Mouse (Mus musculus) right cerebral cortex, adult 2 months (tissue): ENCODE results near the gene Ift52.
"Not testable (repeated sequence)": the region's sequence is repeated elsewhere in the genome, so short reads cannot be mapped to it uniquely, and the experiment has no call there.

Experiments
- DNase-seq, 2 experiments: peaks; one replicate each; pipeline ENCODE4 v3.0.0; 2021 to 2022; ENCODE audit warnings: low spot score in 2 of 2

Gene Ift52

DNA sequence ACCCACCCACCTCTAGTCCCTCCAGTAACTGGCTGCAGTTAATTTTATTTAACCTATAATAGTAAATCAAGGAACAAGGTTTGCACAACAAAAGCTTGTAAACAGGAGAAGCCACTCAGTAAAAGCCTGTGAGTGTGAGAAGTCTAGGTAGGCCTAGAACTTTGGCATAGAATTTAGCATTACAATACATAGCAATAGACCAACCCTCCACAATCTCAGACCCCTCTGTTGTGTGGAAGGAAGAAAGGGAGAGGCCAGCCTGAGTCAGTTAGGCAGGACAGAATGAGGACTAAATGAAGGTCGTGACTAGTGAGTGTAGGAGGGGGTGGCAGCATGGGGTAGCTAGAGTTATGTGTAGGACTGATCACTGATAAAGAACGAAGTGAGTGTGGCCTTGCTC, 14.6 kb downstream of the Ift52 start:
- no peak for DNase-seq

DNA sequence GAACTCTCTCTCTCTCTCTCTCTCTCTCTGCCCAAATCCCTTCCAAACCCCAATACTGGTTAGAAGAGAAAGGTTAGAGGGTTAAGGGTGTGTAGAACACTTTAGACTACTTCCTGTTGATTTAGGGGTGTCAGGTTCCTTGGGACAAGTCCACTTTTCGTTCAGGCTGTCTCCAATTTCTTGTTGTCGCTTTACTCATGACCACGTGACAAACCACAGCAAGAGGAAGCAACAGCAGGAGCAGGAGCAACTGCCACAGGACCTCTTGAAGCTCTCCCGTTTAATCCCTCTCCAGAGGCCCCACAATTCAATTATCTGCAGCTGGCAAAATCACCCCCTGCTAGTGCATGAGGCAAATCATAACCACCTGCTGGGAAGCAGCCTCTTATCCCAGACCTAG, 15.5 kb downstream of the Ift52 start:
- DNase-seq = no peak

DNA sequence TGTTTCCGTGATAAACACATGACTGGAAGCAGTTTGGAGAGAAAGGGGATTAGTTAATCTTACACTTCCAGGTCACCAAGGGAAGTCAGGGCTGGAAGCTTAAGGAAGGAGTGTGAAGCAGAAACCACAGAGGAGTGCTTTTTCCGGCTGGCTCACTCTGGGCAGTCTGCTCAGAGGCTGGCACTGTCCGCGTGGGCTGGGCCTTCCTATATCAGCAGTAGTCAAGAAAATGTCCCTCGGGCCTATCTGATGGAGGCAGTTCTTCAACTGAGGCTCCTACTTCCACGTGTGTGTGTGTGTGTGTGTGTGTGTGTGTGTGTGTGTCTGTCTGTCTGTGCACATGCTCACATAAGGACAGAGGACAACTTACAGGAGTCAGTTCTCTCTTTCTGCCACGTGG, 22.8 kb downstream of the Ift52 start:
- DNase-seq = no peak

DNA sequence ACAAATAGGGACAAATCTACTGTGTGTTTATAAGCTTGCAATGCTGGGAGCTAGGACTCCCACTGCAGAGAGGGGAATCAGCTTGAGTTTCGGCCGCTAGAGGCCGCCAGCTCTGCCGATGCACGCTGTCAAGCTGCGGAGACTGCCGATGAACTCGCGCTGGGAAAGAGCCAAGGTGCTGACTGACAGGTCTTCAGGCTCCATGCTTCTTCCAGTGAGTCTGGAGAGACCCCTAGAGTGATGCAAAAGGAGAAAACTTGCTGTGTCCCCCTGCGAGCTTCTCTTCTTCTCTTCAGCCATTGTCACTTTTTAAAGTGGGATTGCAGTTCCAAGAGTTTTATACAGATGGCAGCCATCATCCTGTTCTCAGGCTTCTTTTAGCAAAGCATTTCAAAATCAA, 31.0 kb downstream of the Ift52 start:
- peak; percentile 72 to 86 for DNase-seq

DNA sequence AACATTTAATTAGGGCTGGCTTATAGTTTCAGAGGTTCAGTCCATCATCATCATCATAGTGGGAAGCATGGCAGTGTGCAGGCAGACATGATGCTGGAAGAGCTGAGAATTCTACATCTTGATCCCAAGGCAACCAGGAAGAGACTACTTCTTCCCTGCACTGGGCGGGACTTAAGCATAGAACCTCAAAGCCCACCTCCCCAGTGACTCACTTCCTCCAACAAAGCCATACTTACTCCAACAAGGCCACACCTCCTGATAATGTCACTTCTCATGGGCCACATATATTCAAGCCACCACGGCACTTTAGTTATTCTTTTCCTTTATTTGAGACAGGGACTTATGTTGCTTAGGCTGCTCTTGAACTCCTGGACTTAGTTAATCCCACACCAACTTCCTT, 32.0 kb downstream of the Ift52 start:
- DNase-seq = no peak

DNA sequence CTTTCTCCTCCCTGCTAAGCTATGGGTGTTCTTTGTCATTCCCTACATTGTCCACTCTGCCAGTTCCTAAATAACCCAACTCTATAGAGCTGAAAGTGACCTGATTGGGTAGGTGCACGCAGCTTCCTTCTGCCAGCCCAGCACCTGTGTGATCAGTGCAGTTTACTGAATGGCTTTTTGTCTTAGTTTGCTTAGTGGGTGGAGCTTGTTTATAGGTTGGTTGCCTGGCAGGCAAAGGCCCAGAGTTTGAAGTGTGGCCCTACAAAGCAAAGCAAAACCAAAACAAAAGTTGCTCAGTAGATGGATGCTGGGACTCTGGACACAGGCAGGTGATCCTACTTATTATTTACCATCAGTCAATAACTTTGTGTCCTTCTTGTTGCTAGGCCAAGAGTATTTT, 34.5 kb downstream of the Ift52 start:
- no peak for DNase-seq

DNA sequence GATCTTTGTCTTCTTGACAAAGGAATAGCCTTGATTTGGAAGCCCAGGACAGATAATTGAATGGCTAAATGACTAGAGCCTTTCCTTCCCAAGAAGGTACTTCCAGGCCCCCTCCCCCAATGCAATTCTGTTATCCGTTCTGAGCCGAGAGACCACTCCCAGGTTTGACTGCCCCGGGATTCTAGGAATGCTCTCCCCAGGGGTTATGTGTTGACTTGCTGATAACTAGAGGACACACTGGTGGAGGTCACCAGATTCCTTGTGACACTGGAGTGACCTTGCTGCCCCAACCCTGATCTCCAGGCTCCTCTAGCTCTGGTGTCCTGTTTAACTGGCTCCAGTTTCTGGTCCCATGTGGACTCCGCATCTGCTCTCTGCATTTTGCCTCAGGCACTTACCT, 34.9 kb downstream of the Ift52 start:
- DNase-seq = no peak

DNA sequence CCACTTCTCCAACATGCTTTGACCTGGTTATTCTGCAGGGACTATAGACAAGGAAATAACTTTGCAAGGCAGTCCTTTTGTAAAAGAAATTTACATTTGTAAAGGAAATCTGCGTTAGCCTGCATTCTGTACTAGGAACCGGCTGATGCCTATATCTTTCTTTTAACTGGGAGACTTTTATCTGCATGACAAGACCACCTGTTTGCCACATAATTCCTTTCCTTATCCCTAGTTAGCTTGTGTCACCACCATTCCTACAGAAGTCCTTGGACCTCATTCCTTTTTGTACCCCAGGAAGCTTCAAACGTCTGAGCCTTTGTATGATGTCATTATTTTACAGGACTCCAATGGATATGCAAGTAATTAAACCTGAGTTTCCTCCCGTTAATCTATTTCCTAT, 35.7 kb downstream of the Ift52 start:
- no peak for DNase-seq

DNA sequence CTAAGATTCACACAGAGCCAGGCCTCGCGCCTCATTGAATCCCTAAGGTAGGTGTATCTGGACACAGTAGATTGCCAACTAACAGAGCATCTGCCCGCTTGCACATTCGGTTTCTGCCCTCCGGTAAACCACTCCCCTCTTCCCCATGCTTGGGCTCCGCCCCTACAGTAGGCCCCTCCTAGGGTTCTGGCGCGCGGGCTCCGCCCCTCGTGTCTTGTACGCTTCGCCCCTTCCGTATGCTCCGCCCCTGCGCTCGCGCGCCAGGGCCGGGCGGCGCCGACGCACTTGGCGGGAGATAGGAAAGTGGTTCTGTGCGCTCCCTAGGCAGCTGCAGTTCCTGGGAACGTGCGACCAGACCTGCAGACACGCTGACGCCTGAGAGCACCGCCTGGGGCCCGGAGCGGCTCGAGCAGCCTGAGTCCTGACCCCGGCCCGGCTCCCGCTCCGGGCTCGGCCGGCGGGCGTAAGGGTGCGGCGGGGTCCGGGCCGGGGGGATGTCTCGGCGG, 37.2 kb downstream of the Ift52 start, which contains the start of gene Mybl2:
Gene Mybl2, plus strand, starts transcription at position 353 of the 506 bp plus-strand sequence.
- DNase-seq = peak; percentile 74 to 79

DNA sequence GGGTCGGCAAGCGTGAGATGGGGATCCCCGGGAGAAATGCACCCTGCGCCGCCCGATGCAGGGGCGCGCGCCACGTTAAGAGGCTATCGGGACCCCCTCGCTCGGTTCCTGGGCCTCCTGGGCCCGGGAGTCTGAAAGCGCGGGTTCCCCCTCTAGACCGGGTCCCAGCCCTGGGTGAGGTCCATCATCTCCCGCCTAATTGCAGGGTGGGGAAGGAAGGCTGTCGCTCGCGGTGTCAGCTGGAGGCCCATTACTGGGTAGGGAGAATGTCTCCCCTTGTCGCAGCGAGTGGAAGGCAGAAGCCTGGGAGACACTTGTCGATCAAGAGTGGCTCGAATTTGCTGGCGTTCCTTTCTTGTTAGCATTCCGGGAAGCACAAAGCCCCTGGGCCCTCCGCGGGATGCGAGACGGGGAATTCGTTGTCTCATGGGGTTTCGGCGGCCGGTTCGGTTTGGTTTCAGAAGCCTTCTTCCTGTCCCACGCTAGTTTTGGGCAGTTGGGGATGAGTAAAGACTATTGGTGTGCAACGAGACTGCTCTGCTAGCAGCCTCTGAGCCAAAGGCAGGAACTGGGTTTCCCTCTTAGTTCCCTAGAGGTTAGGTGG, 37.8 kb downstream of the Ift52 start:
- no peak for DNase-seq

DNA sequence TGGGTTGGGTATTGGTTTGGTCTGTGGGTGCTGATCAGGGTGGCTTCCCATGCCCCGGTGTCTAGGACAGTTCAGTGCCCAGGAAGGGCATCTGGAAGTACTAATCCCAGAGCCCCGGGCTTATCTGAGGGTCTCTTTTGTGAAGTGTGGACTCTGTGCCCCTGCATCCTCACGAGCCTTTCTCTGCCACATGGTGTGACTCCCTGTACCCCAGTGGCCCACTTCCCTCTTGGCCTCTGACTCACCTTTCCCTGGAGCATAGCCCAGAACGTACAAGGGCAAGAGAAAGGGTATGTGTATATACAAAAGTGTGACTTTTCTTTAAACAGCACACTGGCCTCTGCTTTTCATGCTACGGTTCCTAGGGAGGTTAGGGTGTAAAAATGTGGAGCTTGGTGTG, 38.6 kb downstream of the Ift52 start:
- DNase-seq = no peak

DNA sequence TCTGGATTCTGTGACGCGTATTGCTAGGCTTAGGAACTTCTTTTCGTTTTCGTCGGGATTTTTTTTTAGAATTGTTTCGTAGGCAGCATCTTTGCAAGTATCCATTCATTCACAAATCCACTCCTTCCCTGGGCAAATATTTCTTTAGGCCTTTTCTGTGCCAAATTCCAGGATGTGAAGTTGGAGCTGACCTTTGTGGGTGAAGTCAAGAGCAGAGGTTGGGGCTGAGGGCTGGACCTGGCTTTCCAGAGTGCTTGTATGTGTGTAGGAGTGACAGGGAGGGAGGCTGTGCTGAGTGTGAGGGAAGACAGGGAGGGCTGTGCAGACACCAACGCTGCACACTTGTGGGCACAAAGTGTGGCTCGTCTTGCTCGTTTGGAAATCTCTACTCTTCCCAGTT, 39.4 kb downstream of the Ift52 start:
- no peak for DNase-seq

DNA sequence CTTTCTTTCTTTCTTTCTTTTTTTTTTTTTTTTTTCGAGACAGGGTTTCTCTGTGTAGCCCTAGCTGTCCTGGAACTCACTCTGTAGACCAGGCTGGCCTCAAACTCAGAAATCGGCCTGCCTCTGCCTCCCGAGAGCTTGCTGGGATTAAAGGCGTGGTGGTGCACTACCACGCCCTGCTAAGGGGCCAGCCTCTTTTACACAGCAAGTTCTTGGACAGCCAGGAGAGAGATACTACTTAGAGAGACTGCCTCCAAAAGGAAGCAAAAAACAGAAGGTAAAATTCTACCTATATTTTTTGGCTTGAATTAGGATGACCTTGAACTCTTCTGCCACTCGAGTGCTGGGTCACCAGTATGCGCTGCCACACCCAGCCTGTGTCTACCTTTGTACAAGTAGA, 41.8 kb downstream of the Ift52 start:
- DNase-seq = not testable (repeated sequence)

DNA sequence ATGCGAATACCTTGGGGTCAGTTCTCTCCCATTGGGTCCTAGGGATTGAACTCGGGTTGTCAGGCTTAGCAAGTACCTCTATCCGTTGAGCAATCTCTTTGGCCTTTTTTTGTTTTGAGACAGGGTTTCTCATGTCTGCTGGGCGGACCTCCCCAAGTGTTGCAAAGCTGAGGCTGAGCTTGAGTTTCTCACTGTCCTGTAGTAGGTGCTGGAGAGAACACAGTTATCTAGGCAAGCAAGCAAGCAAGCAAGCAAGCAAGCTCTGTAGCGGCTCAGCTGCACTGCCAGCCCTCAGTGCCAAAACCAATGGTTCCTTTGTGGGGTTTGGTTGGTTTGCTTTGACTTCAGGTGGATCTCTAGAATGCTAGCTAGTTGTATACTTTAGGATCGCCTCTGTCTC, 43.5 kb downstream of the Ift52 start:
- DNase-seq = no peak

DNA sequence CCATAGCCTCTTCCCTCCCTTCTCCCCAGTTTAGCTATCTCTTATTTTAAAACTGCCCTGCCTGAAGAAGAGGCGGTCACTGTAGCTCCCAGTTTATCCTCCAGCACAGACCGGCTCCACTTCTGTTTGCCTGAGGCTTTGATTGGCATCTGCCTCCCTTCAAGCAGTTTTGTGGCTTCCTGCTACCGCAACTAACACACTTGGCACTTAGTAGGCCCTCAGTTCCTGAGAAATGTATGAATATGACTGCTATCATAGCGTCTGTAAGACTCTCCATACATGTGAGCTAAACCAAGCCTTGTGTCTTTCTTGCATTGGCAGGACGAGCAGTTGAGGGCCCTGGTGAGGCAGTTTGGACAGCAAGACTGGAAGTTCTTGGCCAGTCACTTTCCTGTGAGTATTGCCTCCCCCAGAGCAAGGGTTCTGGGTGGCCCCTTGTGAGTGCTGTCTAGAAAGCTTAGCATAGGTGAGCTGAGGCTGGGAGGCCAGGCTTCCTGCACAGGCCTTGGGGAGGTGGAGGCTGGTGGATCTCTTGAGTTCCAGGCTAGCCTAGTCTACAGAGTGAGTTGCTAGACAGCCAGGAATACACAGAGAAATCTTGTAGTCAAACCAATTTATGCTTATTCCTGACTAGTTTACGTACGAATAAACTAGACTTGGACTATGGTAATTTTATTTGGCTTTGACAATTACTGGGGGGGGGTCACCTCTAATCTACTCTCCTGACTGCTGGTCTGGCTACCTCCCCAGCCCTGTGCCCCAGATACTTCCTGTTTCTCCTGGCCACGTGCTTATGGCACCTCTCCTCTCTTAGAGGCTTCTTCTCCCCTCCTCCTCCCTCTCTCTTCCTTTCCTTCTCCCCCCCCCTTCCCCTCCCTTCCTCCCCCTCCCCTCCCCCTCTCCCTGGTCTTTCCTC, 44.3 kb downstream of the Ift52 start:
- DNase-seq = no peak

DNA sequence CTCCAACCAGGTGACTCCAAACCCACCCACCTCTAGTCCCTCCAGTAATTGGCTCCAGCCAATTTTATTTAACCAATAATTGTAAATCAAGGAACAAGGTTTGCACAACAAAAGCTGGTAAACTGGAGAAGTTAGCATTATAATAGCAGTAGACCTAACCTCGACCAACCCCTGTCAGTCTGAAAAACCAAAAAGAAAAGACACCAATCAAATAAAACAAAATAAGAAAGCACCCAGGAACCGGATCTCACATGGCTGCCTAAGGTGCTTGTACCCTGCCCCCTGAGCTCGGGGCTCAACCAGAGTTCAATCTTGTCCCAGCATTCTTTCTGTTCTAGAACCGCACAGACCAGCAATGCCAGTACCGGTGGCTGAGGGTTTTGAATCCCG, 45.0 kb downstream of the Ift52 start:
- DNase-seq = no peak

DNA sequence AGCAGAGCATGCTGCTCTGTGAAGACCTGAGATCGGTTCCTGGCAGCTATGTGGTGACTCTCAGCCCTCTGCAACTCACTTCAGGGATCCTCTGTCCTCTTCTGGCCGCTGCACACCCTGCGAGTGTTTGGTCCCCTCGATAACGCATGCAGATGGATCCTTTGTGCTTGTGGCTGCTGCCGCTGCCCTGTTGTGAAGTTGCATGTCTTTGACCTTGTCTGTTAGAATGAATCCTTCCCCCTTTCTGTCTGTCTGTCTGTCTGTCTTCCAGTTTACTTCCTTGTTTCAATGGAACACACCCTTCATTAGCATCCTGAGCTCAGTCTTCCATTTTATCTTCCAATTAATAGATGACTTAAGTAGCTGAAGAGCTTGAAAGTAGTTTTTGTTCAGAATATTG, 49.2 kb downstream of the Ift52 start:
- DNase-seq = no peak

DNA sequence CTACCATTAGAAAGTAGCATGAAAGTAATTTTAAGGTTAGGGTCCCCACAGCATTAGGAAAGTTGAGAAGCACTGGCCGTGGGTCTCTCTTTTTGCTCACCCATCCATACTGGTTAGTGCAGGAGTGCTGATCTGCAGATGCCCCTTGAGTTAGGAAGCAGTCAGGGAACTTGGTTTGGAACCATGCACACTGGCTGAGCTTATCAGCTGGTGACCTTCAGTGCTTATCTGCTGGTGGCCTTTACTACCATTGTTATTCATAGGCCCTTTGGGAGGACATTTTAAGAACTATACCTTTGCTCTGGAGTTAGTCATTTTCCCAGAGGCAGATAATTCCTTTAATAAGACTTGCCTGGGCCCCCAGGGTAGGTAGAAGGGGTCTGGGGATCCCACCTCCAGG, 50.1 kb downstream of the Ift52 start:
- no peak for DNase-seq

DNA sequence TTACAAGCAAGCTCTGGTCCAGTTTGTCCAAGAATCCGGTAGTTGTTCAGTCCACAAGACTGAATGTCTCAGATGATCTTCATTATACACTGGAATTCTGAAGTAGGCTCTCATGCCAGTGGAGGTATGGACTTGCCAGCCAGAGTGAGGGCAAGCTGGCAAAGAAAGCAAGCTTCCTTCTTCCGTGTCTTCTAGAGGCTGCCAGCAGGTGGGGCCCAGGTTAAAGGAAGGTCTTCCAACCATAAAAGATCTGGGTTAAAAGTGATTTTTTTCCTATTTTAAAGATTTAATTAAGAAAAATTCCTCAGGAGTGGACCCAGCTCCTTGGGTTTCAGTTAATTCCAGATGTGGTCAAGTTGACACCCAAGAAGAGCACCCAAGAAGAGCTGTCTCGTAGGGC, 53.1 kb downstream of the Ift52 start:
- no peak for DNase-seq

DNA sequence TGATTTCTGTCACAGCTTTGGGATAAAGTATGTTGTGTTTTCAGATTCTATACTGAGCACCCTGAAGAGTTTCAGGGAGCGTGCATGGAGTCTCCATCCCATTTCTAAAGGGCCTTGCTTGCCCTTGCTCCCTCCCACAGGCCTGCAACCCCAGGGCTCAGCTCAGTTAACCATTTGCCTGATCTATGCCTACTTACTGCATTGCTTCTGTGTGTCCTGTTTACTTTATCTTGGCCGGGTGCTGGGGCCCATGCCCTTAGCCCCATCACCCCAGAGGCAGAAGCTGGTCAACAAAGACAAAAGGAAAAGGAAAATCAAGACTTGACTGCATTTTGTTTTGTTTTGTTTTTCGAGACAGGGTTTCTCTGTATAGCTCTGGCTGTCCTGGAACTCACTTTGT, 54.4 kb downstream of the Ift52 start:
- no peak for DNase-seq

DNA sequence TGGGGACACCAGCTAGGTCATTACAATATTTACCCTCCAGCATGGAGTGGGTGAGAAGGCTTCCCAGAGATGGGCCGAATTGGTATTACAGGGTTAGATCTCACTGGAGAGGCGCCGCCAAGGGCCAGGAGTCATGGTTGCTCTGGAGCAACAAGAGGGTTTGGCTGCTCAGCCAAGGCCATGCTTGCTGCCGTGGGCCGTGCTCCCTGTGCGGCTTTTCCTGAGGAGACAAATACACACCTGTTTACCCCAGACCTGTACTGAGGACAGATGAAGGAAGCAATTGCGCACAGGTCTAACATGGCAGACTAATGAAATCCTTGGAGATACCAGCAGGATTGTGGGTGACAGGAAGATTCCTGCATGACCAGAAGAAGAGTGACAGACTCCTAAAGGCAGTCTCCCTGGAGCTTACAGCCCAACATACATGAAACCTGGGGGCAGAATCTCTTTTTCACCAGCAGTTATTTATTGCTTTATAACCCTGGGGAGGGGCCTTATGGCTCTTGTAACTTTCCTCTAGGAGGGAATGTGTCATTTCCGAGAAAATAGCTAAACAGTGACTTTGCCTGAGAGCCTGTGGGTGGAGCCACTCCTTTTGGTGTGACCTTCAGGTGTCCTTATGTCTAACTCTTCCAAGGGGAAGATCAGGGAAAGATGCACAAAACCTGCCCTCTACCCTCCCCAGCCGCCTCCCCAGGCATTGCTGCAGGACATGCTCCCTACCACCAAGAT, 56.0 kb downstream of the Ift52 start:
- DNase-seq = no peak

DNA sequence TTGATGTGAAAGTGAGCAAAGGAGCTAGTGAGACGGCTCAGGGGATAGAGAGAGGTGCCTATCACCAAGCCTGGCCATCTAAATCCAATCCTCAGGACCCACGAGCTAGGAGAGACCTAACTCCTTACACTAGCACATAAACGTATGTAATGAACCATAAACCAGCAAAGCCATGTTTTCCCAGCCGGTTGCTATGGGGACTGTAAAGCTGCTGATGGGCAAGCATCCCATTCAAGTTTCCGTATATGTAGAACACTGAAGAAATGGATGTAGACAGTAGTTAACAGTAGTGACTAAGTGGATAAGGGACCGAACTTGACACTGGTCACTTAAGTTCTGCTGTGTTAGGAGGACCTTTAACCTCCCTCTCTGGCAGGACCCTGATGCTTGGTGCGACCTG, 56.9 kb downstream of the Ift52 start:
- peak; percentile 19 to 27 for DNase-seq

DNA sequence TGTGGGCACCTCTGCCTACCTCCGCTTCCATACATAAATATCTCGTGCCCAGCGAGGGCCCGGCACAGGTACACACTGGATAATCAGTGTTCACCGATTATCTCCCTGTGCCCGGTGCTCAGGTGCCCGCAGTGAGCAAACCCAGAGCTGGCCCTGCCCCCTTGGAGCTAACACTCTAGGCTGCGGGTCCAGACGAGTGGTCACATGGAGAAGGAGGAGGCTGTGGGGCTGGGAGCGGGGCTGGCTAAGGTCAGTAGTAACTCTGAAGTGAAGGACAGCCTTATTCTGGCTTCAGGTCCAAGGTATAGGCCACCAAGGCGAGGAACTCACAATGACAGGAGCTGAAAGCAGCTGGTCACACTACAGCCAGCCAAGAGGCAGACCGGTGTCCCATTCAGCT, 57.7 kb downstream of the Ift52 start:
- no peak for DNase-seq
